Mouse (Mus musculus) liver, embryonic 12.5 days (tissue): ENCODE measurements around the gene Vmn1r82. TPM values are rescaled to one million over a fixed set of nuclear protein-coding genes. Genes with fewer than 3 reads are reported as not detected.

ENCODE experiments used
- ATAC-seq: fragments of 200-750 bp; cut with Nextera tagmentation; 2 replicates; pipeline ENCODE4 v1.8.0; 2017; ENCODE audit warnings: moderate number of reproducible peaks, mild to moderate bottlenecking, moderate library complexity
- H3K27ac ChIP-seq: fragments of 300-500 bp; sonication (generic); 2 replicates; pipeline ENCODE4 v1.5.1; 2016; ENCODE audit warnings: mild to moderate bottlenecking
- H3K27me3 ChIP-seq: fragments of 300-500 bp; sonication (generic); replicated peaks from 2 replicates; pipeline ENCODE4 v1.6.1; 2016; ENCODE audit warnings: mild to moderate bottlenecking, moderate library complexity
- H3K36me3 ChIP-seq: fragments of 300-500 bp; sonication (generic); 2 replicates; pipeline ENCODE4 v1.6.1; 2016; ENCODE audit warnings: mild to moderate bottlenecking, moderate library complexity
- H3K4me1 ChIP-seq: fragments of 300-500 bp; sonication (generic); 2 replicates; pipeline ENCODE4 v1.6.1; 2016
- H3K4me2 ChIP-seq: fragments of 300-500 bp; sonication (generic); 2 replicates; pipeline ENCODE4 v1.6.1; 2016; ENCODE audit warnings: mild to moderate bottlenecking, moderate library complexity
- H3K4me3 ChIP-seq: fragments of 300-500 bp; sonication (generic); 2 replicates; pipeline ENCODE4 v1.5.1; 2016; ENCODE audit warnings: mild to moderate bottlenecking, moderate library complexity
- H3K9ac ChIP-seq: fragments of 300-500 bp; sonication (generic); 2 replicates; pipeline ENCODE4 v1.6.1; 2016; ENCODE audit warnings: mild to moderate bottlenecking, moderate library complexity
- H3K9me3 ChIP-seq: fragments of 300-500 bp; sonication (generic); replicated peaks from 2 replicates; pipeline ENCODE4 v1.6.1; 2016; ENCODE audit warnings: mild to moderate bottlenecking, moderate library complexity
- WGBS: fragments of 180-500 bp; shearing (Covaris S2); methylation state at CpG from one replicate; pipeline ENCODE4 v1.1.7; 2016; ENCODE audit not compliant: insufficient replicate concordance; 5-methylcytosine and 5-hydroxymethylcytosine counted together
- polyA plus RNA-seq: library from polyadenylated mRNA; unstranded; fragments of >200 nt; fragmentation: Nextera tagmentation; extraction: Ambion mirVana; gene quantifications from 2 replicates; pipeline ENCODE4 v1.2.1, GENCODE M21; 2016

The Vmn1r82 gene
- polyA plus RNA-seq: not detected in 2 replicates

DNA sequence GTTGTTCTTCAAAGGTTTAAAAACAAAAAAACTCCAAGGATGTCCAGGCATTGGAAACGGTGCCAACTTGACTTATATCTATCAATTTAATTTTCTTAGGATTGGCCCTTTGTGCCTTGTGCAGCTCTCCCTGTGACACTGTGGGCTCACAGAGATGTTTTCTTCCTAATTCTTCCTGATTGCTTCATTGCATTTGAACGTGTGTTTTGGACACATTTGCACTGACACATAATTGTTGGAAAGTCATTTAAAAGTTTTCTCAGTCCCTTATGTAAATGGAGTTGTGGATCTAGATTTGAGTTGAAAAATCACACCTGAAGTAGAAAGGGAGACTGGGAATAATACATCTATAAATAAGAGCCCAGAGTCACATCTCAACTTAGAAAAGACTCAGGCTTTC lies at the start of gene Vmn1r82:
Gene Vmn1r82, plus strand, starts transcription at position 301 of the 400 bp plus-strand sequence.
- no peaks in the 10 kb centered on the region for H3K27me3 ChIP-seq
- 28% methylated on average over 2 of the region's 2 CpGs for WGBS
- no peak within 1 kb of the TSS for H3K4me3 ChIP-seq
- H3K27ac ChIP-seq: no peak within 1 kb of the TSS
- H3K36me3 ChIP-seq: no peaks in the 10 kb centered on the region
- H3K4me1 ChIP-seq: no peaks in the 10 kb centered on the region
- no peak for ATAC-seq
- H3K9ac ChIP-seq: no peak within 1 kb of the TSS
- 0 out of 2 replicates have a peak, but pooled peaks cover 5% of the 10 kb centered on the region for H3K9me3 ChIP-seq
- H3K4me2 ChIP-seq: no peak within 1 kb of the TSS

DNA sequence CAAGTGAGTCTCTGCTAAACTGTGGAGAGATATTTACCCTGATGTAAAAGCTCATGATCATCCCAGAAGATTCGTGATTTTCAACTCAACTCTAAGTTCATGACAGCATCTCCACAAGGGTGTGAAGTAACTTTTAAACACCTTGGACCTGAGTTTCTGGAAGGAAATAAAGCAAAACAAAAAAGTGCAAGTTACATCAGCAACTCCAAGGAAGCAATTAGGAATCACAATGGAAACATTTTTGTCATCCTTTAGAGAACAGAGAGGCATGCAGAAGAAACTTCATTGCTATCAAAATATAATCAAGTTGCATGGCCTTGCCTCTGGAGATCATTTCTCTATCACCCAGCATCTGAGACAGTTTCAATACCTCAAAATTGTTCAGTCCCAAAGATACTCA lies 32.1 kb upstream of the Vmn1r82 start, which contains the start of gene Vmn1r81:
Gene Vmn1r81, minus strand, starts transcription at position 101 of the 400 bp plus-strand sequence.
- no peak for ATAC-seq
- no peak within 1 kb of the TSS for H3K9ac ChIP-seq
- H3K9me3 ChIP-seq: no peaks in the 10 kb centered on the region
- no peak within 1 kb of the TSS for H3K27ac ChIP-seq
- no peaks in the 10 kb centered on the region for H3K36me3 ChIP-seq
- no peak within 1 kb of the TSS for H3K4me2 ChIP-seq
- no peak within 1 kb of the TSS for H3K4me3 ChIP-seq
- no peaks in the 10 kb centered on the region for H3K27me3 ChIP-seq
- no peaks in the 10 kb centered on the region for H3K4me1 ChIP-seq
- 55% methylated on average over 1 of the region's 1 CpGs for WGBS

DNA sequence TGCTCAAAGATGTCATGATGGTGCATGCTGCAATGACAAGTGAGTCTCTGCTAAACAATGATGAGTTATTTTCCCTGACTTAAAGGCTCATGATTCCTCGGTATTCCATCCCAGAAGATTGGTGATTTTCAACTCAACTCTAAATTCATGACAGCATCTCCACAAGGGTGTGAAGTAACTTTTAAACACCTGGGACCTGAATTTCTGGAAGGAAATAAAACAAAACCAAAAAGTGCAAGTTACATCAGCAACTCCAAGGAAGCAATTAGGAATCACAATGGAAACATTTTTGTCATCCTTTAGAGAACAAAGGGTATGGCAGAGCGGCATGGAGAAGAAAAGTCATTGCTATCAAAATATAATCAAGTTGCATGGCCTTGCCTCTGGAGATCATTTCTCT lies 29.2 kb downstream of the Vmn1r82 start, which contains the start of gene Vmn1r83:
Gene Vmn1r83, minus strand, starts transcription at position 101 of the 400 bp plus-strand sequence.
- Histone ChIP-seq H3K4me3 (no peak within 1 kb of the TSS), H3K27ac (no peak within 1 kb of the TSS), H3K9me3 (no peaks in the 10 kb centered on the region; the same call in 1 of the 2 replicates), H3K27me3 (no peaks in the 10 kb centered on the region), H3K4me2 (no peak within 1 kb of the TSS), H3K36me3 (no peaks in the 10 kb centered on the region), H3K4me1 (no peaks in the 10 kb centered on the region), H3K9ac (no peak within 1 kb of the TSS)
- ATAC-seq: no peak
- 55% methylated on average over 2 of the region's 2 CpGs for WGBS

Other genes starting within 250 kb of the Vmn1r82 start
- not detected in 2 replicates for gene Vmn1r78, start 150.2 kb upstream of the Vmn1r82 start, polyA plus RNA-seq
- not detected in 2 replicates for gene Vmn1r79, start 129.2 kb upstream of the Vmn1r82 start, polyA plus RNA-seq
- not detected in 2 replicates for gene Vmn1r80, start 111.1 kb upstream of the Vmn1r82 start, polyA plus RNA-seq
- not detected in 2 replicates for gene Vmn1r81, start 32.2 kb upstream of the Vmn1r82 start, polyA plus RNA-seq
- 0.04 TPM in 1 of 2 replicates, not detected in the other for gene Vmn1r83, start 29.1 kb downstream of the Vmn1r82 start, polyA plus RNA-seq
- gene Vmn1r84, start 68.8 kb downstream of the Vmn1r82 start, polyA plus RNA-seq: not detected in 2 replicates
- 0.91 and 1.2 TPM in 2 replicates for gene Zfp551, start 122.3 kb downstream of the Vmn1r82 start, polyA plus RNA-seq
- 5.7 and 5.9 TPM in 2 replicates for gene Zfp606, start 177.9 kb downstream of the Vmn1r82 start, polyA plus RNA-seq
- not detected in 2 replicates for gene 2900092C05Rik, start 212.1 kb downstream of the Vmn1r82 start, polyA plus RNA-seq